Mouse (Mus musculus): ENCODE data around the gene Dgki. TPM values are rescaled to one million over a fixed set of nuclear protein-coding genes. Genes with fewer than 3 reads are reported as not detected.

Gene Dgki
- polyA plus RNA-seq, 1 experiment from 2014 or later, result 0.92 TPM

- Histone ChIP-seq H3K9me3 (ENCODE audit: control insufficient read depth, low read length) (no peaks in the 10 kb centered on the region), H3K4me2 (ENCODE audit: low read length) (no peak overlapping the region), H3K27ac (ENCODE audit: low read depth) (no peak overlapping the region), H3K27me3 (replicated peaks; ENCODE audit: control insufficient read depth, insufficient read depth, low read length) (no peaks in the 10 kb centered on the region), H3K4me1 (replicated peaks; ENCODE audit: control insufficient read depth, insufficient read depth, low read length) (peaks cover 11% of the 10 kb centered on the region), H3K4me3 (ENCODE audit: low read depth, low read length) (no peak overlapping the region), H3K36me3 (ENCODE audit: control insufficient read depth, insufficient read depth, low read length) (peaks cover 30% of the 10 kb centered on the region), H3K9ac (ENCODE audit: low read length) (no peak overlapping the region)
- ATAC-seq (replicated peaks; ENCODE audit: low FRiP score, low TSS enrichment, low read depth), result no peak
- 61% methylated on average over 7 of the region's 7 CpGs for WGBS
- DNase-seq (ENCODE audit: low spot score), result no peak
Measured at GRCm38 (mm10) chr6:37328671-37329070, 28.7 kb upstream of the Dgki start.

DNA sequence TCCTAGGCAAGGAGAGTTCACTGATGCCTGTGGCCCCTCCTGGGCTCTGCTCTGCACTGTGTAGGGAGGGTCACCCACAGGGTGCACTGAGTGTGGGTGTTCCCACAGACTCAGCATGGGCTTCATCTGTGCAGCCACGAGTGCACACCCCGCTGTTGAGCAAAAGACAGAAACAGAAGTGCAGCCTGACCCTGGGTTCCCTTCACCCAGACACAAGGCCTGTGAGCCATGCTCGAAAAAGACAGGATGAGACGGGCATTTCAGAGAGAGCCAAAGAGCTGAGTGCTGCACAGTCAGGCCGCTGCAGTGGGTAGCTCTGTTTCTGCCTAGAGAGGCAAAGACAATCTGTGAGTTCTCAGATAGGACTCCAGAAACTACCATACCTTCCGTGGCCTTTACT lies 27.5 kb upstream of the Dgki start:
- DNase-seq (ENCODE audit: low spot score) (no peak), ATAC-seq (replicated peaks; ENCODE audit: low FRiP score, low TSS enrichment, low read depth) (no peak)
- Histone ChIP-seq H3K4me3 (ENCODE audit: low read depth, low read length) (no peak overlapping the region), H3K9ac (ENCODE audit: low read length) (no peak overlapping the region), H3K36me3 (ENCODE audit: control insufficient read depth, insufficient read depth, low read length) (peaks cover 21% of the 10 kb centered on the region; the same call in 1 of the 2 replicates), H3K9me3 (ENCODE audit: control insufficient read depth, low read length) (no peaks in the 10 kb centered on the region), H3K27ac (ENCODE audit: low read depth) (no peak overlapping the region), H3K4me2 (ENCODE audit: low read length) (no peak overlapping the region), H3K27me3 (replicated peaks; ENCODE audit: control insufficient read depth, insufficient read depth, low read length) (no peaks in the 10 kb centered on the region), H3K4me1 (replicated peaks; ENCODE audit: control insufficient read depth, insufficient read depth, low read length) (peaks cover 11% of the 10 kb centered on the region)
- 60% methylated on average over 6 of the region's 6 CpGs for WGBS

GRCm38 (mm10) chr6:37326603-37326955 lies 26.6 kb upstream of the Dgki start:
- Histone ChIP-seq H3K36me3 (ENCODE audit: control insufficient read depth, insufficient read depth, low read length) (peaks cover 12% of the 10 kb centered on the region; the same call in 1 of the 2 replicates), H3K27ac (ENCODE audit: low read depth) (peak overlapping the region; percentile 57; the same call in 1 of the 2 replicates), H3K9ac (ENCODE audit: low read length) (no peak overlapping the region), H3K4me1 (replicated peaks; ENCODE audit: control insufficient read depth, insufficient read depth, low read length) (peaks cover 11% of the 10 kb centered on the region), H3K4me2 (ENCODE audit: low read length) (no peak overlapping the region), H3K27me3 (replicated peaks; ENCODE audit: control insufficient read depth, insufficient read depth, low read length) (no peaks in the 10 kb centered on the region), H3K4me3 (ENCODE audit: low read depth, low read length) (no peak overlapping the region), H3K9me3 (ENCODE audit: control insufficient read depth, low read length) (no peaks in the 10 kb centered on the region)
- ATAC-seq (replicated peaks; ENCODE audit: low FRiP score, low TSS enrichment, low read depth), result no peak
- 30% methylated on average over 8 of the region's 8 CpGs for WGBS
- no peak for DNase-seq (ENCODE audit: low spot score)

DNA sequence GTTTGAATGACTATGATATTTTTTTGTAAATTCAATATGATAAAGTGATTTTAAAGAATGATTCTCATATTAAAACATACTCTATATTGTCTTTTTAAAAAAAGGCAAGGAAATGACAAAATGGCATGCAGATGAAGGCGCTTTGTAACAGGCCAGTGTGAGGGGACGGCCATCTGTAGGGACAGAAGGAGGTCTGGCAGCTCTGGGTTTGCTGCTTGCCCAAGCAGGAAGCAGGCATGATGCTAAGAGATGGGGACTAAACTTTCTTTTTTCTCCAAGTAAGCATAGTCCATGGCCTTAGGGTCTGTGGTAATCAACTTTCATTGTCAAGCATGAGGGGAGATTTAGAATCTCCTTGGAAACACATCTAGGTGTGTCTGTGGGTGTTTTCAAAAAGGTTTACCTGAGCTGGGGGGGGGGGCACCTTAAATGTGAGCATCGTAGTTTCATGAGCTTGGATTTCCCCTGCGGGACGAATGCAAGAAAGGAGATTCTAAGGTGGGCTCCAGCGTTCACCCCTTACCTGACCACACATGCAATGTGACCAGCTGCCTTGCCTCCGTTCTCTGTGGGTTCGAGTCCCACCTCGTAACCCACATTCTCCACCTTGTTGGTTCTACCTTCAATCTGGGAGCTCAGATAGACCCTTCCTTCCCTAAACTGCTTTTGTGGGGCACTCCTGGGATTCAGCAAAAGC lies 26.1 kb upstream of the Dgki start:
- no peak overlapping the region for H3K4me3 ChIP-seq (ENCODE audit: low read depth, low read length)
- 92% methylated on average over 9 of the region's 9 CpGs for WGBS
- H3K4me1 ChIP-seq (replicated peaks; ENCODE audit: control insufficient read depth, insufficient read depth, low read length), result peaks cover 11% of the 10 kb centered on the region
- no peaks in the 10 kb centered on the region for H3K9me3 ChIP-seq (ENCODE audit: control insufficient read depth, low read length)
- H3K9ac ChIP-seq (ENCODE audit: low read length), result no peak overlapping the region
- no peaks in the 10 kb centered on the region for H3K27me3 ChIP-seq (replicated peaks; ENCODE audit: control insufficient read depth, insufficient read depth, low read length)
- DNase-seq (ENCODE audit: low spot score) (no peak), ATAC-seq (replicated peaks; ENCODE audit: low FRiP score, low TSS enrichment, low read depth) (no peak)
- H3K4me2 ChIP-seq (ENCODE audit: low read length), result no peak overlapping the region
- H3K36me3 ChIP-seq (ENCODE audit: control insufficient read depth, insufficient read depth, low read length), result peaks cover 7% of the 10 kb centered on the region; the same call in 1 of the 2 replicates
- H3K27ac ChIP-seq (ENCODE audit: low read depth), result peak overlapping the region; percentile 57; the same call in 1 of the 2 replicates

DNA sequence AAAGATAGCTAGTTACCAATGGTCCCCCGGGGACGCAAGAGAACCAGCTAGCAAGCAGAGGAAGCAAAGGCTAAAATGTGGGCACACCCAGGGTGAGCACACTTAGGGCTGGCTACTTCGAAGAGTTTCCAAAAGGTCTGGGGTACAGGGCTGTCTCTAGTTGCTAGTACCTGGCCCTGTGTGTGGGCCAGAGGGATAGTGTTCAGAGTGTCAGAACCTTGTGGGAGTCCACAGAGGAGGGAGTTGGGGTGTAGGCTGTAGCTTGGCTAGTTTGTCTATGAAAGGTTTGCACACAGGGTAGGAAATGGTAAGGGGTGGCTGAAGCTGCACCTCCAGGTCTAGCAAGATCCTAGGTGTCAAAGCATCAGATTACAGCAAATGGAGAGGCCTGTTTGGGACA lies 25.1 kb upstream of the Dgki start:
- no peak overlapping the region for H3K27ac ChIP-seq (ENCODE audit: low read depth)
- no peaks in the 10 kb centered on the region for H3K27me3 ChIP-seq (replicated peaks; ENCODE audit: control insufficient read depth, insufficient read depth, low read length)
- H3K9me3 ChIP-seq (ENCODE audit: control insufficient read depth, low read length), result no peaks in the 10 kb centered on the region
- H3K4me3 ChIP-seq (ENCODE audit: low read depth, low read length), result no peak overlapping the region
- H3K4me2 ChIP-seq (ENCODE audit: low read length), result no peak overlapping the region
- no peak overlapping the region for H3K9ac ChIP-seq (ENCODE audit: low read length)
- peaks cover 6% of the 10 kb centered on the region for H3K4me1 ChIP-seq (replicated peaks; ENCODE audit: control insufficient read depth, insufficient read depth, low read length)
- ATAC-seq (replicated peaks; ENCODE audit: low FRiP score, low TSS enrichment, low read depth) (no peak), DNase-seq (ENCODE audit: low spot score) (no peak)
- 88% methylated on average over 3 of the region's 3 CpGs for WGBS
- 0 out of 2 replicates have a peak, but pooled peaks cover 2% of the 10 kb centered on the region for H3K36me3 ChIP-seq (ENCODE audit: control insufficient read depth, insufficient read depth, low read length)

DNA sequence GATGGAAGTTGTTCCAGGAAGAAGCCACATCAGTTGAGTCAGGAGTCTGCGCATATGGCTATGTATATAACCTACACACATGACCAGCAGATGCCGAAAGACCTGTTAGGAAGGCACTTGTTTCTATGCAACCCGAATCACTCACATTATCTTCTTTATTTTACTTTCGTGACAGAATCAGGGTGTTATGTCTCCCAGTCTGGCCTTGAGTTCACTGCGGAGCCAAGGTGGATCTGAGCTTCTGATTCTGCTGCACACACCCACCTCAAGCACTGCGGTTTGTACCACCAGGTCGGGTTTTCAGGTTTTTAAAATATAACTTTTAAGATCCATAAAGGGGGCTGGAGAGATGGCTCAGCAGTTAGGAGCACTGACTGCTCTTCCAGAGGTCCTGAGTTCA lies 22.7 kb upstream of the Dgki start:
- DNase-seq (ENCODE audit: low spot score) (no peak), ATAC-seq (replicated peaks; ENCODE audit: low FRiP score, low TSS enrichment, low read depth) (no peak)
- Histone ChIP-seq H3K4me3 (ENCODE audit: low read depth, low read length) (no peak overlapping the region), H3K36me3 (ENCODE audit: control insufficient read depth, insufficient read depth, low read length) (no peaks in the 10 kb centered on the region), H3K9me3 (ENCODE audit: control insufficient read depth, low read length) (no peaks in the 10 kb centered on the region), H3K27me3 (replicated peaks; ENCODE audit: control insufficient read depth, insufficient read depth, low read length) (no peaks in the 10 kb centered on the region), H3K4me2 (ENCODE audit: low read length) (no peak overlapping the region), H3K27ac (ENCODE audit: low read depth) (no peak overlapping the region), H3K4me1 (replicated peaks; ENCODE audit: control insufficient read depth, insufficient read depth, low read length) (peaks cover 6% of the 10 kb centered on the region; the same call in 1 of the 2 replicates), H3K9ac (ENCODE audit: low read length) (no peak overlapping the region)
- 88% methylated on average over 7 of the region's 7 CpGs for WGBS

- Histone ChIP-seq H3K9me3 (ENCODE audit: control insufficient read depth, low read length) (no peaks in the 10 kb centered on the region), H3K9ac (ENCODE audit: low read length) (no peak overlapping the region), H3K4me3 (ENCODE audit: low read depth, low read length) (no peak overlapping the region), H3K4me2 (ENCODE audit: low read length) (no peak overlapping the region), H3K27ac (ENCODE audit: low read depth) (no peak overlapping the region), H3K27me3 (replicated peaks; ENCODE audit: control insufficient read depth, insufficient read depth, low read length) (no peaks in the 10 kb centered on the region), H3K36me3 (ENCODE audit: control insufficient read depth, insufficient read depth, low read length) (no peaks in the 10 kb centered on the region), H3K4me1 (replicated peaks; ENCODE audit: control insufficient read depth, insufficient read depth, low read length) (peaks cover 6% of the 10 kb centered on the region; the same call in 1 of the 2 replicates)
- DNase-seq (ENCODE audit: low spot score) (no peak), ATAC-seq (replicated peaks; ENCODE audit: low FRiP score, low TSS enrichment, low read depth) (no peak)
- WGBS, result 86% methylated on average over 9 of the region's 9 CpGs
Measured at GRCm38 (mm10) chr6:37322088-37322487, 22.1 kb upstream of the Dgki start.

- no peaks in the 10 kb centered on the region for H3K27me3 ChIP-seq (replicated peaks; ENCODE audit: control insufficient read depth, insufficient read depth, low read length)
- no peak overlapping the region for H3K27ac ChIP-seq (ENCODE audit: low read depth)
- no peak overlapping the region for H3K4me3 ChIP-seq (ENCODE audit: low read depth, low read length)
- 76% methylated on average over 5 of the region's 5 CpGs for WGBS
- no peaks in the 10 kb centered on the region for H3K4me1 ChIP-seq (replicated peaks; ENCODE audit: control insufficient read depth, insufficient read depth, low read length)
- H3K36me3 ChIP-seq (ENCODE audit: control insufficient read depth, insufficient read depth, low read length), result no peaks in the 10 kb centered on the region
- DNase-seq (ENCODE audit: low spot score) (no peak), ATAC-seq (replicated peaks; ENCODE audit: low FRiP score, low TSS enrichment, low read depth) (no peak)
- no peaks in the 10 kb centered on the region for H3K9me3 ChIP-seq (ENCODE audit: control insufficient read depth, low read length)
- no peak overlapping the region for H3K9ac ChIP-seq (ENCODE audit: low read length)
- no peak overlapping the region for H3K4me2 ChIP-seq (ENCODE audit: low read length)
Measured at GRCm38 (mm10) chr6:37317904-37318303, 17.9 kb upstream of the Dgki start.

DNA sequence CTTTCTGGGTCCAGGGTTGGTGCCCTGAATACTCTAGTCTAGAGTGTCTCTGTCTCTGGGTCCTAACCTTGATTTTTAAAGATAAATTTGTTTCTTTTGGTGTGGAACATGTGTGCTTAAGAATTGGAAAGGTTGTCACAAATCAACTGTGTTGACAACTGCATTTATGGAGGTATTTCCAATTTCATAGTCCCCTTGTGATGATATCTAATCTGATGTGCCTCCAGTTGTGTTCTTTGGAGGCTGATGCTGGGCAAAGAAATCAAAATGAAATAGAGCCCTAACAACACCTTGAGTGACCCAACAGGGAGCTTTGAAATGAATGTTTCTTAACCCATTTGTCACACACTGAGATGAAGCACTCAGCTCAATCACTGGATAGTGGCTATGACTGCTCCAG lies 15.5 kb upstream of the Dgki start:
- no peak overlapping the region for H3K9ac ChIP-seq (ENCODE audit: low read length)
- H3K4me3 ChIP-seq (ENCODE audit: low read depth, low read length), result no peak overlapping the region
- DNase-seq (ENCODE audit: low spot score), result no peak
- no peaks in the 10 kb centered on the region for H3K4me1 ChIP-seq (replicated peaks; ENCODE audit: control insufficient read depth, insufficient read depth, low read length)
- H3K27me3 ChIP-seq (replicated peaks; ENCODE audit: control insufficient read depth, insufficient read depth, low read length), result no peaks in the 10 kb centered on the region
- H3K36me3 ChIP-seq (ENCODE audit: control insufficient read depth, insufficient read depth, low read length), result no peaks in the 10 kb centered on the region
- no peak overlapping the region for H3K27ac ChIP-seq (ENCODE audit: low read depth)
- H3K9me3 ChIP-seq (ENCODE audit: control insufficient read depth, low read length), result no peaks in the 10 kb centered on the region
- no peak for ATAC-seq (replicated peaks; ENCODE audit: low FRiP score, low TSS enrichment, low read depth)
- no peak overlapping the region for H3K4me2 ChIP-seq (ENCODE audit: low read length)

All from intestine, embryonic 14.5 days (tissue).